Mouse (Mus musculus) macrophage (primary cell): ENCODE data around the gene Safb2. TPM values are rescaled to one million over a fixed set of nuclear protein-coding genes. Genes with fewer than 3 reads are reported as not detected.

ENCODE experiments used
- H3K27ac ChIP-seq: fragments of 350-480 bp; formaldehyde crosslinking; 2 replicates; pipeline ENCODE4 v1.9.0; 2021
- H3K36me3 ChIP-seq: fragments of 350-480 bp; formaldehyde crosslinking; 2 replicates; pipeline ENCODE4 v1.9.0; 2021; ENCODE audit errors: inconsistent target
- H3K4me3 ChIP-seq: fragments of 350-480 bp; formaldehyde crosslinking; 2 replicates; pipeline ENCODE4 v1.9.0; 2021; ENCODE audit errors: inconsistent target
- H3K79me2 ChIP-seq: fragments of 350-480 bp; formaldehyde crosslinking; 2 replicates; pipeline ENCODE4 v1.9.0; 2021; ENCODE audit errors: inconsistent target
- WGBS: methylation state at CpG from one replicate; pipeline ENCODE4 v1.1.7; 2026; ENCODE audit warnings: inconsistent platforms; ENCODE audit not compliant: missing documents; 5-methylcytosine and 5-hydroxymethylcytosine counted together
- polyA plus RNA-seq: library from polyadenylated mRNA; stranded (reverse); fragments of 250-400 nt; gene quantifications from 3 replicates; pipeline ENCODE4 v1.2.4, GENCODE M21; 2018; ENCODE audit warnings: inconsistent platforms

The Safb2 gene
- polyA plus RNA-seq, 1 experiment from 2014 or later: 115 TPM

DNA sequence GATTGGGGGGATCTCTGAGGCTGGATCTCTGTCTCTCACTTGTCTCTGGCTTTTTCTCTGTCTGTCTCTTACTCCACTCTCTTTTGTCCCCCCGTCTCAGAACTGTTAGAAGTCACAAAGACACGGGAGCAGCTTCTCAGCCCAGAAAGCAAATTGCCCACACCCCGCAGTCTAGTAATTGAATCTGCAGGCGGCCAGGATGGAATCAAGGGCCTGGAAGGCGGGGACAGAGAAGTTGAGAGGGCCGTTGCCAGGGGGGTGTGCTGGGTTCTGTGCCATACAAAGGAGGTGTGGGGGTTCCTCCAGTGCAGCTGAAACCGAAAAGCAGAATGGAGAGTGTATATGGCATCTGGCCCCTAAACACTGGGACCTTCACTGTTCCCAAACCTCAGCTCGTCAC is 41.6 kb downstream of the Safb2 start:
- H3K36me3 ChIP-seq: no peaks in the 10 kb centered on the region
- no peaks in the 10 kb centered on the region for H3K79me2 ChIP-seq
- 82% methylated on average over 8 of the region's 8 CpGs for WGBS
- no peak overlapping the region for H3K4me3 ChIP-seq
- no peak overlapping the region for H3K27ac ChIP-seq

- Histone ChIP-seq H3K36me3 (no peaks in the 10 kb centered on the region), H3K79me2 (no peaks in the 10 kb centered on the region), H3K27ac (no peak overlapping the region), H3K4me3 (no peak overlapping the region)
- WGBS: 42% methylated on average over 6 of the region's 6 CpGs
These were observed 43.8 kb downstream of the Safb2 start for GRCm38 (mm10) chr17:56540562-56540975.

GRCm38 (mm10) chr17:56537912-56538311 is 46.5 kb downstream of the Safb2 start:
- H3K27ac ChIP-seq: no peak overlapping the region
- 70% methylated on average over 8 of the region's 8 CpGs for WGBS
- H3K4me3 ChIP-seq: no peak overlapping the region
- no peaks in the 10 kb centered on the region for H3K36me3 ChIP-seq
- no peaks in the 10 kb centered on the region for H3K79me2 ChIP-seq

- WGBS: 82% methylated on average over 2 of the region's 3 CpGs
- Histone ChIP-seq H3K79me2 (no peaks in the 10 kb centered on the region), H3K27ac (no peak overlapping the region), H3K4me3 (no peak overlapping the region), H3K36me3 (no peaks in the 10 kb centered on the region)
These were observed 47.5 kb downstream of the Safb2 start for GRCm38 (mm10) chr17:56536874-56537273.

- Histone ChIP-seq H3K36me3 (no peaks in the 10 kb centered on the region), H3K4me3 (no peak overlapping the region), H3K27ac (no peak overlapping the region), H3K79me2 (no peaks in the 10 kb centered on the region)
- 80% methylated on average over 14 of the region's 14 CpGs for WGBS
These were observed 48.2 kb downstream of the Safb2 start for GRCm38 (mm10) chr17:56536192-56536591.

DNA sequence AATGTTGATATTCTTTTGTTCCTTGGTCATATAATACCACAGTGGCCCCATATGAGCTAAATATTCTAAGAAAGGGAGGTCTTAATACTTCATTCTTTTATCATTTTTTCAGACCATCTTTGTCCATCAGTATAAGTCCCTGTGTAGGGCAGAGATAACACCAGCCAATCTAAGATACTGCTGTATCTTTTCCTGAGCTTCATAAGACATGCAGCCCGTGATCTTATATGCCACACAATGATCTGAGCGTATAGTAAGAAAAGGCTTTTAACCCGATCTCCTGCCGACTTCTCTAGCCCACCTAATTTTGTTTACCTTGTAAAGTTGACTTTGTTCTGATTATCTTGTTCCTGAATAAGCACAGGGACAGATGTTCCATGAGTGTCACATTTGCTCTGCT is 59.4 kb downstream of the Safb2 start:
- H3K79me2 ChIP-seq: no peaks in the 10 kb centered on the region
- H3K36me3 ChIP-seq: no peaks in the 10 kb centered on the region
- H3K4me3 ChIP-seq: no peak overlapping the region
- H3K27ac ChIP-seq: no peak overlapping the region
- 85% methylated on average over 4 of the region's 4 CpGs for WGBS

- WGBS: 71% methylated on average over 1 of the region's 1 CpGs
- H3K4me3 ChIP-seq: no peak overlapping the region
- H3K79me2 ChIP-seq: no peaks in the 10 kb centered on the region
- no peaks in the 10 kb centered on the region for H3K36me3 ChIP-seq
- no peak overlapping the region for H3K27ac ChIP-seq
These were observed 61.6 kb downstream of the Safb2 start for GRCm38 (mm10) chr17:56522744-56523143.

DNA sequence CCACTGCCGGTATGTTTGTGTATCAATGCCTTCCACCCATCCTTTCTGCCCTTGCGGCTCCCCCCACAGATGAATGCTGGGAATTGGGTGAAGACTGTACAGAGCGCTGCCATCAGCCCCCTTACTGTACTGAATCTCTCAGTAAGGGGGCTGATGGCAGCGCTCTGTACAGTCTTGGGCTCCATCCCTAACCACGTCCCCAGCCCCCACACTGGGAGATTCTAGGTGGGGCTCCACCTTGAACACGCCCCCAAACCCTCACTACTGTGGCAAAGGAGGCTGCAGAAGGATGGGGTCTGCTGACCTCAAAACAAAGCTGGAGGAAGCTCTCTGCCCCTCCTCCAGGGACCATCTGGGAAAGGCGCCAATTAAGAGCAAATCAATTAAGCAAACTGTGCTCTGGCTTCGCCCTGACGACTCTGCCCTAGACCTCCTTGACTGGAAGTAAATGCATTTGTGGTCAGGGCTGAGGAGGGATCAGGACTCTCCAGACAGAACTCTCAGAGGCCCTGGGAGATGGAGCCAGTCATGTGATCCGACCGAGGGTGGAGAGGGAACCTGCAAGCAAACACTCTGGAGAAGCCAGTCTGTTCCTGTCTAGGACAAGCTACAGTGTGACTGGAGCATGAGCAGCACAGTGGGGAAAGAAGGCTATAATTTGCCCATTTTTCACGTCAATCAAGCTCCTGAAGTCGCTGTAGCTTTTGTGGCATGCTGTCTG is 68.5 kb downstream of the Safb2 start:
- H3K36me3 ChIP-seq: no peaks in the 10 kb centered on the region
- 16% methylated on average over 13 of the region's 13 CpGs for WGBS
- no peak overlapping the region for H3K4me3 ChIP-seq
- H3K27ac ChIP-seq: no peak overlapping the region
- no peaks in the 10 kb centered on the region for H3K79me2 ChIP-seq

DNA sequence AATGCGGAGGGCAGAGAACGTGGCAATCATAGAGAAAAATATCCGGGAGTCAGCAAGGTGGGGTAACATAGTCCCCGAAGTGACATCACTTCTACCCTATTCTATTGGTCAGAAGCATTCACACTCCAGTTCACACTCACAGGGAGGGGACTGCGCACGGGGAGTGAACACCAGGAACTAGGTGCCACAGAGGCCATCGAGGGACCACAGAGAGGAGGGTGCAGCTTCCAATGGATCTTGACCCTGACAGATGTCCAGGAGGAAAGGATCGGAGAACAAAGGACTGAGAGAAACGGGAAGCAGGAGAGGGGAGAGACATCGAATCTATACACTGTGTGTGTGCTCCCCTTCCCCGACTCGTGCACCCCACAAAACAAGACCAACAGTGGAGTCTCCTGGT is 69.5 kb downstream of the Safb2 start:
- Histone ChIP-seq H3K36me3 (no peaks in the 10 kb centered on the region), H3K79me2 (no peaks in the 10 kb centered on the region), H3K4me3 (no peak overlapping the region), H3K27ac (no peak overlapping the region)
- 47% methylated on average over 12 of the region's 12 CpGs for WGBS

DNA sequence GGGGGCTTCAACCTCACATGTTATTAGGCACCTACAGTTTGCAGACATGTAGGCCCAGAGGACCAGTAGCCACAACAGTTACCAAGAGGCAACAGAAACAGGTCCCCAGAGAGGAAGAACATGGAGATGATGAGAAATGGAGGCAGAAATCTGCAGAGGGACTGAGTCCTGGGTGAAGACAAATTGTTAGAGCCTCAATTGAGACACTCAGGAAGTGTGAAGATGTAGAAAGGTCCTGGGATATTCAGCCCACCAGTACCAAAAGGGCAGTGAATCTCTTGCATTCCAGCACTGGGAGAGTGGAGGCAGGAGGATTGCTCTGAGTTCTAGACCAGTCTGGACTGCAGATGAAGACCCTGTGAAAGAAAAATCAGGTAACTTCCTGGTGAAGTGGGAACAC is 70.1 kb downstream of the Safb2 start:
- H3K4me3 ChIP-seq: no peak overlapping the region
- no peaks in the 10 kb centered on the region for H3K36me3 ChIP-seq
- no peak overlapping the region for H3K27ac ChIP-seq
- no peaks in the 10 kb centered on the region for H3K79me2 ChIP-seq

- no peaks in the 10 kb centered on the region for H3K79me2 ChIP-seq
- 59% methylated on average over 19 of the region's 22 CpGs for WGBS
- H3K4me3 ChIP-seq: no peak within 1 kb of the TSS
These were observed 72.1 kb downstream of the Safb2 start, which contains the start of gene Znrf4 for GRCm38 (mm10) chr17:56512310-56512709. Gene Znrf4 (minus strand): TSS chr17:56512431.

DNA sequence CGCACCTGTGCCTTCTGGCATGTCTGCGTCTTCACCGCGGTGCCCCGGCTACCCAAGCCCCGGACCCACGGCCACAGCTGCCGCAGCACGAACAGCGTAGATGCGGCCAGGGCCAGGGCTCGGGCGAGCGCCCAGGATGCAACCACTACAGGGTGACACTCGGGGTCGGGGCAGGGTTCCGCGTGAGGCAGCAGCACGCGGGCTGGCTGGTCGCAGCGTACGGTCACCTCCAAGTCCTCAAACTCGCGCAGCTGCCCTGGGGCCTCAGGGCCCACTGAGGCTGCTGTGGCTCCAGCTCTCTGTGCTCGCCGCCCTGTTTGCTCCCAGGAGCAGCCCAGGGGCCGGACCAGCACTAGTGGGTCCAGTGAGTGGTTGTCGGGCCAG is 72.7 kb downstream of the Safb2 start:
- Histone ChIP-seq H3K79me2 (no peaks in the 10 kb centered on the region), H3K27ac (no peak overlapping the region), H3K36me3 (no peaks in the 10 kb centered on the region), H3K4me3 (no peak overlapping the region)
- 31% methylated on average over 25 of the region's 29 CpGs for WGBS

More at GRCm38 (mm10) chr17:56512310-56512709, 72.1 kb downstream of the Safb2 start, which contains the start of gene Znrf4:
- no peak within 1 kb of the TSS for H3K27ac ChIP-seq
- no peaks in the 10 kb centered on the region for H3K36me3 ChIP-seq

GRCm38 (mm10) chr17:56510970-56511706 is 73.2 kb downstream of the Safb2 start:
- Histone ChIP-seq H3K36me3 (no peaks in the 10 kb centered on the region), H3K27ac (no peak overlapping the region), H3K4me3 (no peak overlapping the region), H3K79me2 (no peaks in the 10 kb centered on the region)
- 15% methylated on average over 59 of the region's 60 CpGs for WGBS
